Mouse (Mus musculus) midbrain, postnatal 0 days (tissue): ENCODE results near the gene Gon7. TPM values are rescaled to one million over a fixed set of nuclear protein-coding genes. Genes with fewer than 3 reads are reported as not detected.

Experiments used
- ATAC-seq: fragments of 200-750 bp; cut with Nextera tagmentation; 2 replicates; pipeline ENCODE4 v1.8.0; 2017; ENCODE audit warnings: moderate number of reproducible peaks, mild to moderate bottlenecking, moderate TSS enrichment, moderate library complexity; ENCODE audit not compliant: low FRiP score
- DNase-seq: peaks from one replicate; pipeline ENCODE4 v3.0.0-alpha.2; 2015; ENCODE audit warnings: low spot score
- H3K27ac ChIP-seq: fragments of 300-500 bp; sonication (generic); 2 replicates; pipeline ENCODE4 v1.5.1; 2014; ENCODE audit warnings: low read depth, mild to moderate bottlenecking, low read length, mixed read lengths
- H3K27me3 ChIP-seq: fragments of 300-500 bp; sonication (generic); 2 replicates; pipeline ENCODE4 v1.6.1; 2014; ENCODE audit warnings: low read length, control low read depth, mixed read lengths; ENCODE audit not compliant: insufficient read depth
- H3K36me3 ChIP-seq: fragments of 300-500 bp; sonication (generic); 2 replicates; pipeline ENCODE4 v1.6.1; 2014; ENCODE audit warnings: low read length, control low read depth, mixed read lengths; ENCODE audit not compliant: insufficient read depth
- H3K4me1 ChIP-seq: fragments of 300-500 bp; sonication (generic); 2 replicates; pipeline ENCODE4 v1.6.1; 2014; ENCODE audit warnings: mild to moderate bottlenecking, control low read depth, antibody characterized with exemption, low read length, mixed read lengths; ENCODE audit not compliant: insufficient read depth
- H3K4me2 ChIP-seq: fragments of 300-500 bp; sonication (generic); 2 replicates; pipeline ENCODE4 v1.6.1; 2014; ENCODE audit warnings: low read depth, mild to moderate bottlenecking, low read length, mixed read lengths; ENCODE audit not compliant: poor library complexity, severe bottlenecking
- H3K4me3 ChIP-seq: fragments of 300-500 bp; sonication (generic); 2 replicates; pipeline ENCODE4 v1.5.1; 2014; ENCODE audit warnings: low read depth, mild to moderate bottlenecking, low read length, moderate library complexity
- H3K9ac ChIP-seq: fragments of 300-500 bp; sonication (generic); replicated peaks from 2 replicates; pipeline ENCODE4 v1.6.1; 2014; ENCODE audit warnings: mild to moderate bottlenecking, low read length, moderate library complexity, mixed read lengths; ENCODE audit not compliant: poor library complexity, severe bottlenecking
- H3K9me3 ChIP-seq: fragments of 300-500 bp; sonication (generic); 2 replicates; pipeline ENCODE4 v1.6.1; 2016; ENCODE audit warnings: low read length, control low read depth
- CTCF ChIP-seq: IDR thresholded peaks from 2 replicates; pipeline ENCODE4 v1.5.1; 2016; ENCODE audit warnings: antibody characterized with exemption, mild to moderate bottlenecking
- WGBS: fragments of 180-500 bp; shearing (Covaris S2); extraction: QIAGEN DNeasy Blood & Tissue Kit; methylation state at CpG from one replicate; pipeline ENCODE4 v1.1.7; 2014; 5-methylcytosine and 5-hydroxymethylcytosine counted together
- polyA plus RNA-seq: library from polyadenylated mRNA; unstranded; fragments of >200 nt; fragmentation: Nextera tagmentation; extraction: Ambion mirVana; gene quantifications from 2 replicates; pipeline ENCODE4 v1.2.1, GENCODE M21; 2015
- total RNA-seq: library from RNA; depleted of rRNA; stranded (reverse); fragments of >200 nt; gene quantifications from 2 replicates; pipeline ENCODE4 v1.2.3, GENCODE M21; 2014; rRNA removed

Gon7 gene
- 14.4 and 21.0 TPM in 2 replicates for total RNA-seq
- 30.9 and 39.1 TPM in 2 replicates for polyA plus RNA-seq

GRCm38 (mm10) chr12:102757689-102758402, at the start of gene Gon7, which contains the start of the genes Gm28051 and Ubr7:
TSS of gene Gon7 (minus strand) at chr12:102757803.
TSS of gene Gm28051 (minus strand) at chr12:102757765.
TSS of gene Ubr7 (plus strand) at chr12:102757967.
- DNase-seq = peak; percentile 97
- Histone ChIP-seq H3K27me3 (no peaks in the 10 kb centered on the region), H3K4me1 (peaks cover 9% of the 10 kb centered on the region), H3K36me3 (0 out of 2 replicates have a peak, but pooled peaks cover 3% of the 10 kb centered on the region), H3K4me3 (peak within 1 kb of the TSS; percentile 85), H3K4me2 (peak within 1 kb of the TSS; percentile 88), H3K27ac (peak within 1 kb of the TSS; percentile 82), H3K9me3 (no peaks in the 10 kb centered on the region), H3K9ac (peak within 1 kb of the TSS; percentile 75)
- TF ChIP-seq CTCF = peak; percentile 67
- WGBS = under 1% methylated on average over 59 of the region's 73 CpGs
- peak; percentile 98 for ATAC-seq

DNA sequence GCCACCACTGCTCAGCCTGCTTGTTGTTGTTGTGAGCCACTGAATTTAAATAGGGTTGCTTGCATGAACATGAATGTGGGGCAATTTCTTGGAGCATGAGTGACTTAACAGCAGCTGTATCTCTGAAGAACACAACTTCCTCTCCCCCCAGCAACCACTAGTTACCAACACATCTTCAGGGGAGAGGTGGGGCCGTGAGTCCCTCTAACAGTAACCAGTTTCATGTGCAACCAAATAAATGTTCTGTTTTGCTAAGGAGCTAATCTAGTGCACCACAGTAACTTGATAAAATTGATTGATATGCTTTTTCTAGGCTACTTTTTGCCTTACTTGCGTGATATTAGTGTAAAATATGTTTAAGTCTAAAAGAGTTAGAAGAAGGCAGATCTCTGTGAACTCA, 41.9 kb upstream of the Gon7 start:
- no peak for TF ChIP-seq CTCF
- Histone ChIP-seq H3K36me3 (peaks cover 5% of the 10 kb centered on the region; the same call in 1 of the 2 replicates), H3K9me3 (no peaks in the 10 kb centered on the region), H3K4me3 (no peak overlapping the region), H3K4me1 (no peaks in the 10 kb centered on the region), H3K27me3 (no peaks in the 10 kb centered on the region), H3K4me2 (no peak overlapping the region), H3K9ac (no peak overlapping the region), H3K27ac (no peak overlapping the region)
- whole genome bisulfite sequencing = 92% methylated on average over 2 of the region's 2 CpGs
- DNase-seq (no peak), ATAC-seq (no peak)

DNA sequence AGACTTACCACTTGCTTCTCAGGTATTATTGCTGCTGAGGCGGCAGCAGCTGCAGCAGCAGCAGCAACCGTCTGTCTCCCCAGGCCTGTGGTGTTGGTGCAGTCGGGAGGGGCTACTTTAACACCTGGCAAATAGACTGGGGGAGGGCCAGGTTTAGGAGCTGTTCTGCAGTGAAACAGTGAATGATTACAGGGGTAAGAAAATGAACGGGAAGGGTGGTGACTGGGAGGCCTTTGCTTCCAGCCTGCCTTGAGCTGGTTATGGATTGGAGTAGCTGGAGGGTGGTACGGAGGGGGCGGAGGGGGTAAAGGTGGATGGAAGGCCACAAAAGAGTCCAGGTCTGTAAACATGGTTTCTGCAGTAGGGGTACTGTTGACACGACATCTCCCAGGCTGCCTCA, 30.3 kb upstream of the Gon7 start:
- H3K27ac ChIP-seq = no peak overlapping the region
- TF ChIP-seq CTCF = no peak
- H3K9ac ChIP-seq = no peak overlapping the region
- no peak overlapping the region for H3K4me2 ChIP-seq
- peaks cover 59% of the 10 kb centered on the region for H3K36me3 ChIP-seq
- ATAC-seq (no peak), DNase-seq (no peak)
- H3K4me1 ChIP-seq = no peaks in the 10 kb centered on the region
- H3K4me3 ChIP-seq = no peak overlapping the region
- H3K27me3 ChIP-seq = no peaks in the 10 kb centered on the region
- WGBS = 92% methylated on average over 7 of the region's 7 CpGs
- no peaks in the 10 kb centered on the region for H3K9me3 ChIP-seq

DNA sequence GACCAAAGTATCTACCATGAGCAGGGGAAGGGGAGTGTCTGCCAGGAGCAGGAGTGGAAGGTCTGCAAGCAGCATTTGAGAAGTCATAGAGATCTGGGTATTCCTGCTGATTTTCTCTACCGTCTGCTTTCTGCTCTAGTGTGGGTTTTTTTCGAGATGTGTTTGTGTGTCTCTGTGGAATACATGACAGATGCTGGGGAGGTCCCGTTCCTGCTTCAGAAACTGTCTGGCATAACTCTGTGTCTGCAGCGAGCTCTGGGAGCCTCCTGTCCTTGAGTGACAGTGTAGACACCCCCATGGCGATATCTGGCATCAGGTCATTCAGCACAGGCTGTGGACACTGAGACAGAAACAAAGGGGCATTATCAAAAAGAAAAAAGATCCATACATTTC, 28.0 kb upstream of the Gon7 start:
- 82% methylated on average over 5 of the region's 5 CpGs for WGBS
- no peak overlapping the region for H3K9ac ChIP-seq
- H3K36me3 ChIP-seq = peaks cover 42% of the 10 kb centered on the region
- DNase-seq (no peak), ATAC-seq (no peak)
- no peak overlapping the region for H3K4me3 ChIP-seq
- no peak overlapping the region for H3K4me2 ChIP-seq
- no peaks in the 10 kb centered on the region for H3K4me1 ChIP-seq
- H3K9me3 ChIP-seq = no peaks in the 10 kb centered on the region
- no peaks in the 10 kb centered on the region for H3K27me3 ChIP-seq
- no peak for TF ChIP-seq CTCF
- H3K27ac ChIP-seq = no peak overlapping the region

DNA sequence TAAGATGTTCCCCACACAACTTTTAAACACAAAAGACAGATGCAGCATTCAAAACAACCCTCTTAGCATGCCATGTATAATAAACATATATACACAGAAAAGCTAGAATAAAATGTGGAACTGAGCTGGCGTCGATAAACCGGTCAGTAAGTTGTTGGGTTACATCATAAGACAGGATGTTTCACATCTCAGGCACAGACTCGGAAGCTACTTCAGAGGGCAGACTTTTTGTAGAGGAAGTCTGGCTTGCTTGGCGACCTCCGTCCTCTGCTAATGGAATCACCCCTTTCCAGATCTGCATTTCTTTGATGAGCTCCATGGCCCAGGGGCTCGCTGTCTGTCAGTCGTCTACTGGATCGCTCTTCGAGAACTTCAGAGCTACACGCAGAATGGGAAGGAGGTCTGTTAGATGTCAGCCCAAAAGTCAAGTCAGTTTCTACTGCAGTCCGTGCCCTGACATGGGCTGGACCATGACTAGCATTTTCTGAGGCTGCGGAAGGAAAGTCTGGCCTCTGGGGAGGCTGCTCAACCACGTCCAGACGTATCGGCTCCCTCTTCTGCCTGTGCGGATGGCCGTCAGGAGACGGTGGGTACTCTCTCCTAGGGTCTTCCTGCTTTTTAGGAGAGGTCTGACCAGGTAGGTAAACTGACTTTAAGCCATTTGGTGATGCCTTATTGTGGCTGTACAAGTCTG, 27.4 kb upstream of the Gon7 start:
- WGBS = 88% methylated on average over 19 of the region's 19 CpGs
- Histone ChIP-seq H3K27ac (no peak overlapping the region), H3K36me3 (peaks cover 37% of the 10 kb centered on the region)

GRCm38 (mm10) chr12:102782841-102783240, 25.2 kb upstream of the Gon7 start:
- 90% methylated on average over 5 of the region's 5 CpGs for WGBS
- DNase-seq (no peak), ATAC-seq (no peak)
- Histone ChIP-seq H3K9ac (no peak overlapping the region), H3K9me3 (no peaks in the 10 kb centered on the region), H3K36me3 (peaks cover 26% of the 10 kb centered on the region), H3K27ac (no peak overlapping the region), H3K4me1 (no peaks in the 10 kb centered on the region), H3K4me2 (no peak overlapping the region), H3K27me3 (no peaks in the 10 kb centered on the region), H3K4me3 (no peak overlapping the region)
- TF ChIP-seq CTCF = no peak

More for the DNA sequence above, 27.4 kb upstream of the Gon7 start:
- Histone ChIP-seq H3K4me3 (no peak overlapping the region), H3K27me3 (no peaks in the 10 kb centered on the region), H3K4me2 (no peak overlapping the region), H3K9me3 (no peaks in the 10 kb centered on the region), H3K4me1 (no peaks in the 10 kb centered on the region), H3K9ac (no peak overlapping the region)
- no peak for TF ChIP-seq CTCF
- ATAC-seq = no peak
- no peak for DNase-seq
